Comparison of ENCODE assay signal across 8 mouse cellular contexts in genomic region chr6:97457954-97458353, GRCm38 (mm10).
DNase-seq lines count a peak whose midpoint lies in the region; ATAC-seq and TF ChIP-seq lines count a peak whose summit lies in the region.

No protein-coding gene starts in this region.

- WGBS in liver, embryonic 12.5 days (ENCODE audit: insufficient replicate concordance), result 6% methylated on average over 3 of the region's 3 CpGs
- 9% methylated on average over 3 of the region's 3 CpGs for WGBS in forebrain, embryonic 11.5 days
- 31% methylated on average over 3 of the region's 3 CpGs for WGBS in hindbrain, postnatal 0 days
- 15% methylated on average over 3 of the region's 3 CpGs for whole genome bisulfite sequencing in lung, postnatal 0 days

- H3K9ac ChIP-seq in liver, embryonic 12.5 days, result no peak overlapping the region
- H3K9ac ChIP-seq in forebrain, embryonic 11.5 days (ENCODE audit: low read length), result no peak overlapping the region
- H3K9ac ChIP-seq in hindbrain, postnatal 0 days (replicated peaks; ENCODE audit: low read length), result no peak overlapping the region
- no peak overlapping the region for H3K9ac ChIP-seq in lung, postnatal 0 days (replicated peaks; ENCODE audit: low read depth)

- DNase-seq in liver, result peak; percentile 14
- peak; percentile 57 for DNase-seq in forebrain, embryonic 11.5 days (ENCODE audit: low spot score)
- DNase-seq in hindbrain, postnatal 0 days (ENCODE audit: low spot score), result no peak
- DNase-seq in lung, postnatal 0 days (ENCODE audit: low spot score), result peak; percentile 76
- no peak for DNase-seq in cerebellum, adult 18-20 months
- no peak for DNase-seq in ovary, postnatal 10 days (ENCODE audit: low spot score)
- DNase-seq in frontal cortex, adult 2 months (ENCODE audit: extremely low spot score in 1 of 2, low spot score in 1 of 2), result no peak

- H3K27ac ChIP-seq in liver, embryonic 12.5 days, result no peak overlapping the region
- peak overlapping the region; percentile 26; the same call in 1 of the 2 replicates for H3K27ac ChIP-seq in forebrain, embryonic 11.5 days (ENCODE audit: low read depth, low read length)
- H3K27ac ChIP-seq in hindbrain, postnatal 0 days, result 0 out of 2 replicates have a peak overlapping the region, but pooled peaks have one; percentile 36
- H3K27ac ChIP-seq in lung, postnatal 0 days (ENCODE audit: low read length), result peak overlapping the region; percentile 65; the same call in 1 of the 2 replicates

- H3K36me3 ChIP-seq in liver, embryonic 12.5 days, result no peaks in the 10 kb centered on the region
- H3K36me3 ChIP-seq in forebrain, embryonic 11.5 days (ENCODE audit: control insufficient read depth, insufficient read depth, low read length), result no peaks in the 10 kb centered on the region
- H3K36me3 ChIP-seq in hindbrain, postnatal 0 days (ENCODE audit: insufficient read depth, low read length), result no peaks in the 10 kb centered on the region
- no peaks in the 10 kb centered on the region for H3K36me3 ChIP-seq in lung, postnatal 0 days (ENCODE audit: insufficient read depth, low read length)

- peak; percentile 73 for TF ChIP-seq EP300 in lung, postnatal 0 days (IDR thresholded peaks at IDR 0.05)

- H3K27me3 ChIP-seq in liver, embryonic 12.5 days (replicated peaks), result 0 out of 2 replicates have a peak, but pooled peaks cover 4% of the 10 kb centered on the region
- no peaks in the 10 kb centered on the region for H3K27me3 ChIP-seq in forebrain, embryonic 11.5 days (ENCODE audit: control insufficient read depth, insufficient read depth, low read length)
- no peaks in the 10 kb centered on the region for H3K27me3 ChIP-seq in hindbrain, postnatal 0 days (ENCODE audit: insufficient read depth, low read length)
- H3K27me3 ChIP-seq in lung, postnatal 0 days (replicated peaks; ENCODE audit: insufficient read depth, low read length), result no peaks in the 10 kb centered on the region

- no peak; the same call in 1 of the 2 replicates for ATAC-seq in liver, embryonic 12.5 days
- ATAC-seq in forebrain, embryonic 11.5 days (replicated peaks; ENCODE audit: low FRiP score), result peak; percentile 63
- ATAC-seq in hindbrain, postnatal 0 days, result no peak
- ATAC-seq in lung, postnatal 0 days, result peak; percentile 81

- no peak overlapping the region for H3K4me2 ChIP-seq in liver, embryonic 12.5 days
- peak overlapping the region; percentile 19; the same call in 1 of the 2 replicates for H3K4me2 ChIP-seq in forebrain, embryonic 11.5 days (ENCODE audit: low read depth, low read length, severe bottlenecking)
- peak overlapping the region; percentile 31; the same call in 1 of the 2 replicates for H3K4me2 ChIP-seq in hindbrain, postnatal 0 days (ENCODE audit: low read depth, low read length)
- peak overlapping the region; percentile 39; the same call in 1 of the 2 replicates for H3K4me2 ChIP-seq in lung, postnatal 0 days (replicated peaks; ENCODE audit: low read depth, low read length)

- H3K9me3 ChIP-seq in liver, embryonic 12.5 days (replicated peaks), result no peaks in the 10 kb centered on the region
- H3K9me3 ChIP-seq in forebrain, embryonic 11.5 days (ENCODE audit: control insufficient read depth, low read length), result no peaks in the 10 kb centered on the region
- no peaks in the 10 kb centered on the region for H3K9me3 ChIP-seq in hindbrain, postnatal 0 days (ENCODE audit: low read length)
- no peaks in the 10 kb centered on the region for H3K9me3 ChIP-seq in lung, postnatal 0 days (ENCODE audit: low read length)

- TF ChIP-seq CTCF in hindbrain, postnatal 0 days (IDR thresholded peaks at IDR 0.05; ENCODE audit: low read depth), result no peak
- no peak for TF ChIP-seq CTCF in lung, postnatal 0 days (IDR thresholded peaks at IDR 0.05)

- no peak overlapping the region; the same call in 1 of the 2 replicates for H3K4me3 ChIP-seq in liver, embryonic 12.5 days
- no peak overlapping the region for H3K4me3 ChIP-seq in forebrain, embryonic 11.5 days (ENCODE audit: low read depth, low read length)
- H3K4me3 ChIP-seq in hindbrain, postnatal 0 days (ENCODE audit: low read length), result no peak overlapping the region
- no peak overlapping the region for H3K4me3 ChIP-seq in lung, postnatal 0 days (ENCODE audit: low read depth, low read length)

- H3K4me1 ChIP-seq in liver, embryonic 12.5 days, result no peaks in the 10 kb centered on the region
- no peaks in the 10 kb centered on the region; the same call in 1 of the 2 replicates for H3K4me1 ChIP-seq in forebrain, embryonic 11.5 days (replicated peaks; ENCODE audit: control insufficient read depth, insufficient read depth, low read length)
- 0 out of 2 replicates have a peak, but pooled peaks cover 9% of the 10 kb centered on the region for H3K4me1 ChIP-seq in hindbrain, postnatal 0 days (ENCODE audit: insufficient read depth, low read length)
- H3K4me1 ChIP-seq in lung, postnatal 0 days (ENCODE audit: insufficient read depth, low read depth, low read length), result 0 out of 2 replicates have a peak, but pooled peaks cover 5% of the 10 kb centered on the region

Comparison
In these comparisons a context has a peak if more than half of its experiments do, and no peak if none do; other contexts are left out.
1. DNase-seq: peak in liver (single experiment), forebrain, embryonic 11.5 days (single experiment) and lung, postnatal 0 days (single experiment); none in hindbrain, postnatal 0 days (single experiment), cerebellum, adult 18-20 months (0 of 2), ovary, postnatal 10 days (single experiment) and frontal cortex, adult 2 months (0 of 2).
2. ATAC-seq: peak in forebrain, embryonic 11.5 days (single experiment) and lung, postnatal 0 days (single experiment); none in liver, embryonic 12.5 days (single experiment) and hindbrain, postnatal 0 days (single experiment).